Mouse (Mus musculus): Measurements from ENCODE around the gene Nlrx1. TPM values are rescaled to one million over a fixed set of nuclear protein-coding genes. Genes with fewer than 3 reads are reported as not detected.

Gene Nlrx1
- polyA plus RNA-seq (2021; fragmentation: Nextera tagmentation), result 6.2 and 7.2 TPM in 2 replicates
- long read RNA-seq, experiment 1, partial matches to known transcripts, result 7 of 12 reads
- long read RNA-seq, experiment 1, other reads (novel, unspliced or antisense), result 5 of 12 reads
- long read RNA-seq, experiment 2, partial matches to known transcripts, result 6 of 42 reads
- long read RNA-seq, experiment 2, other reads (novel, unspliced or antisense), result 34 of 42 reads

DNA sequence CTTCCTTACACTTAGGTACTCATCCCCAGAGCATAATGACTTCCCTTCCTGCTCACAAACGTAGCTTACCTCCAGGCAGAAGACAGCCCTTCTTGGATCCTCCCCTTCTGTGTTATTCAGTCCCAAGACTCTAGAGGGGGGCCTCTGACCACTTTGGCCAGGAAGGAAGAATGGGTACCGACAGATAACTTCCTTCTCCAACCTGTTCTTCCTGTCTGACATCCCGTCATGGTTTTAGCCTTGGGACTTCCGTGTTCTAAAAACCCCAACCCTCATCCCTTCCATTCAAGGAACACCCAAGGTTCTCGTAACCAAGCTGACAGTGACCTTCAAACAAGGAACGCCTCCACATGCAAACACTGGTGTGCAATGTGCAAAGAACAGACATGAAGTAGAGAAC is at the start of gene Nlrx1:
Gene Nlrx1, minus strand, starts transcription at position 168 of the 400 bp plus-strand sequence.

DNA sequence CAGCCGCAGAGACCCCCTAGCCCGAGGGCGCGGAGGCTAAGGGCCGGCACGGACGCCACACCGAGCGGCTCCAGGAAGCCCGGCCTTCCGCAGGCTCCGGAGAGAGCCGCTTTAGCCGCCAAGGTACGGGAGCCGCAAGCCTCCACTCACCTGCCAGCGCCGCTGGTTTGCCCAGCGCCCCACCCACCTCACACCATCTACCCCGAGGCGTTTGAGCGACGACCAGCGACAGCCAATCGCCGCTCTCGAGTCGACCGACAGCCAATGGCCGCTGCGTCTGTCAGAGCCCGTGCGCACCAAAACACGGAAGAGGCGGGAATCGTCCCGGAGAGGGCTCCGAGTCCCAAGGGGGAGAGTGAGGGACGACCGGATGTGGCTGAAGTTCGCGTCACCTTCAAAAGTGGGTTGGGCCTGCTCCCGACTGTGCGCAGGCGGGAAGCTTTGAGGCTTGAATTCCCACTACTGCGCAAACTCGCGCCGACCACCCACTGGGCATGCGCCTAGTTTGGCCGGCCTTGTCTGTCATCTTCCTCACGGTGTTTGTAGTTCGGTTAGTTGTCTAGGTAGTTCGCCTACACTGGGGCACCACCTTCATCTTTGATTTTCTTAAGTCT is 37.2 kb upstream of the Nlrx1 start, which contains the start of gene Hinfp:
Gene Hinfp, minus strand, starts transcription at position 206 of the 614 bp plus-strand sequence.

DNA sequence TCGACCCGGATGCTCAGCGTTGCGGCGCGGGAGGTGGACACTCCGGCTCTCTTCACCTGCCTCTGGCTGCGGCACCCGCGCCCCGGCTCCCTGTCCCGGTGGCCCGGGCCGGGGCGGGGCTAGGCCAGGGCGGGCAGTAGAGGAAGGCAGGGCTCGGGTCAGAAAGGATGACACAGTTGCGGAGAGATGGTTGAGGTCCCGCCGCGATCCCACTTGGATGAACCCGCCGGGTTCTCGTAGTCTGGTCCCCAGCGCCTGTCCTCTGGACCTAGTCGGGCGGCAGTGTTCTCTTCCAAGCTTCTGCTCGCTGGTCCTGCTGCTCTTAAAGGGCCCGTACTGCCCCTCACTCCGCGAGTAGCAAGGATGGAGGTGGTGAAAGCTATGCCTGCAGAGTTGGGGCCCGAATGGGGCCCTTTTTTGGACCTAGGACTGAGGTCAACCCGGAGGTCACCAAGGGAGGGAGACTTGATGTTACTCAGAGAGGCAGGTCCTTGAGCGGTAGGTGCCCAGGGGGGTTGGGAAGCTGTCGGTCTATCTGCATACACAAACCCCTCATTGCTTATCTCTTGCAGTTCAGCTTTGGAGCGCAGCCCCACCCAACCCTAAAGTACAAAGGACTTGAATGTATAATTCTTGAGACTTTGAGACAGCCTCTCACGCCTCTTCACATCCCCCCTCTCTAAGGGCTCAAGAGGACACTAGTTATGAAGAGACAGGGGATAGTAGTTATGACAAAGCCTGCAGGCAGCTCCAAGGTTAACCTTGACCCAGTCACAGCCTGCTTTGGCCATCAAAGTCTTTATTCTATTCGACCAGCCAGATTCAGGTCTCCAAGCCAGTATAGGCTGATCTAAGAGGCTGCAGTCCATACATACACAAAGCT is 19.9 kb upstream of the Nlrx1 start, which contains the start of gene Abcg4:
Gene Abcg4, minus strand, starts transcription at position 540 of the 883 bp plus-strand sequence.

GRCm38 (mm10) chr9:44251314-44251713 is 17.1 kb downstream of the Nlrx1 start, which contains the start of gene Pdzd3:
Gene Pdzd3, minus strand, starts transcription at chr9:44251471.

GRCm38 (mm10) chr9:44240399-44240798 is 28.0 kb downstream of the Nlrx1 start, which contains the start of gene Ccdc153:
Gene Ccdc153, plus strand, starts transcription at chr9:44240676.

GRCm38 (mm10) chr9:44233802-44234478 is 34.5 kb downstream of the Nlrx1 start, which contains the start of gene Cbl:
Gene Cbl, minus strand, starts transcription at chr9:44234049.

Other genes starting within 250 kb of the Nlrx1 start
- 324 and 386 TPM in 2 replicates for gene Thy1, start 225.2 kb downstream of the Nlrx1 start, polyA plus RNA-seq (2021; fragmentation: Nextera tagmentation)
- gene Usp2, start 201.6 kb downstream of the Nlrx1 start, polyA plus RNA-seq (2021; fragmentation: Nextera tagmentation), result 116 and 137 TPM in 2 replicates
- gene Mfrp, start 166.9 kb downstream of the Nlrx1 start, polyA plus RNA-seq (2021; fragmentation: Nextera tagmentation), result 0.06 and 9.7 TPM in 2 replicates
- gene C1qtnf5, start 161.4 kb downstream of the Nlrx1 start, polyA plus RNA-seq (2021; fragmentation: Nextera tagmentation), result 30.3 and 40.8 TPM in 2 replicates
- gene Gm49380, start 155.1 kb downstream of the Nlrx1 start, polyA plus RNA-seq (2021; fragmentation: Nextera tagmentation), result 0.10 and 0.14 TPM in 2 replicates
- 10.8 and 13.6 TPM in 2 replicates for gene Rnf26, start 155.1 kb downstream of the Nlrx1 start, polyA plus RNA-seq (2021; fragmentation: Nextera tagmentation)
- gene Mcam, start 134.1 kb downstream of the Nlrx1 start, polyA plus RNA-seq (2021; fragmentation: Nextera tagmentation), result 2.6 and 2.8 TPM in 2 replicates
- 11.8 and 12.1 TPM in 2 replicates for gene Cbl, start 34.5 kb downstream of the Nlrx1 start, polyA plus RNA-seq (2021; fragmentation: Nextera tagmentation)
- 14.2 and 18.1 TPM in 2 replicates for gene Ccdc153, start 27.9 kb downstream of the Nlrx1 start, polyA plus RNA-seq (2021; fragmentation: Nextera tagmentation)
- 0.90 and 1.1 TPM in 2 replicates for gene Pdzd3, start 17.1 kb downstream of the Nlrx1 start, polyA plus RNA-seq (2021; fragmentation: Nextera tagmentation)
- gene Abcg4, start 20.0 kb upstream of the Nlrx1 start, polyA plus RNA-seq (2021; fragmentation: Nextera tagmentation), result 25.1 and 26.3 TPM in 2 replicates
- 2.9 and 4.2 TPM in 2 replicates for gene Hinfp, start 37.1 kb upstream of the Nlrx1 start, polyA plus RNA-seq (2021; fragmentation: Nextera tagmentation)
- gene C2cd2l, start 51.7 kb upstream of the Nlrx1 start, polyA plus RNA-seq (2021; fragmentation: Nextera tagmentation), result 17.9 and 19.0 TPM in 2 replicates
- gene Dpagt1, start 57.4 kb upstream of the Nlrx1 start, polyA plus RNA-seq (2021; fragmentation: Nextera tagmentation), result 10.3 and 12.5 TPM in 2 replicates
- gene H2afx, start 66.1 kb upstream of the Nlrx1 start, polyA plus RNA-seq (2021; fragmentation: Nextera tagmentation), result 40.3 and 56.5 TPM in 2 replicates
- gene Hmbs, start 75.6 kb upstream of the Nlrx1 start, polyA plus RNA-seq (2021; fragmentation: Nextera tagmentation), result 32.2 and 38.1 TPM in 2 replicates
- gene Vps11, start 93.1 kb upstream of the Nlrx1 start, polyA plus RNA-seq (2021; fragmentation: Nextera tagmentation), result 48.4 and 50.0 TPM in 2 replicates
- gene Hyou1, start 110.9 kb upstream of the Nlrx1 start, polyA plus RNA-seq (2021; fragmentation: Nextera tagmentation), result 19.2 and 19.5 TPM in 2 replicates
- 20.2 and 25.1 TPM in 2 replicates for gene Slc37a4, start 128.3 kb upstream of the Nlrx1 start, polyA plus RNA-seq (2021; fragmentation: Nextera tagmentation)
- 2,038 and 2,060 TPM in 2 replicates for gene Rps25, start 138.5 kb upstream of the Nlrx1 start, polyA plus RNA-seq (2021; fragmentation: Nextera tagmentation)
- 191 and 194 TPM in 2 replicates for gene Trappc4, start 139.0 kb upstream of the Nlrx1 start, polyA plus RNA-seq (2021; fragmentation: Nextera tagmentation)
- gene Ccdc84, start 150.0 kb upstream of the Nlrx1 start, polyA plus RNA-seq (2021; fragmentation: Nextera tagmentation), result 3.3 and 3.5 TPM in 2 replicates
- gene Foxr1, start 172.5 kb upstream of the Nlrx1 start, polyA plus RNA-seq (2021; fragmentation: Nextera tagmentation), result not detected in 2 replicates
- gene Upk2, start 186.4 kb upstream of the Nlrx1 start, polyA plus RNA-seq (2021; fragmentation: Nextera tagmentation), result not detected in 2 replicates
- 3.1 and 3.2 TPM in 2 replicates for gene Bcl9l, start 214.2 kb upstream of the Nlrx1 start, polyA plus RNA-seq (2021; fragmentation: Nextera tagmentation)

Measured in layer of hippocampus, adult 6 months (tissue).